Mouse (Mus musculus) frontal cortex, adult (tissue): ENCODE measurements around the gene Ncam2.
A peak's percentile ranks its signal among the peaks of the same experiment; 100 is the strongest.

Experiments
- ATAC-seq: cut with Nextera tagmentation; 2 replicates; pipeline ENCODE4 v1.9.2; 2017; ENCODE audit warnings: mild to moderate bottlenecking, moderate library complexity, mixed read lengths; ENCODE audit not compliant: low TSS enrichment

Ncam2 gene

DNA sequence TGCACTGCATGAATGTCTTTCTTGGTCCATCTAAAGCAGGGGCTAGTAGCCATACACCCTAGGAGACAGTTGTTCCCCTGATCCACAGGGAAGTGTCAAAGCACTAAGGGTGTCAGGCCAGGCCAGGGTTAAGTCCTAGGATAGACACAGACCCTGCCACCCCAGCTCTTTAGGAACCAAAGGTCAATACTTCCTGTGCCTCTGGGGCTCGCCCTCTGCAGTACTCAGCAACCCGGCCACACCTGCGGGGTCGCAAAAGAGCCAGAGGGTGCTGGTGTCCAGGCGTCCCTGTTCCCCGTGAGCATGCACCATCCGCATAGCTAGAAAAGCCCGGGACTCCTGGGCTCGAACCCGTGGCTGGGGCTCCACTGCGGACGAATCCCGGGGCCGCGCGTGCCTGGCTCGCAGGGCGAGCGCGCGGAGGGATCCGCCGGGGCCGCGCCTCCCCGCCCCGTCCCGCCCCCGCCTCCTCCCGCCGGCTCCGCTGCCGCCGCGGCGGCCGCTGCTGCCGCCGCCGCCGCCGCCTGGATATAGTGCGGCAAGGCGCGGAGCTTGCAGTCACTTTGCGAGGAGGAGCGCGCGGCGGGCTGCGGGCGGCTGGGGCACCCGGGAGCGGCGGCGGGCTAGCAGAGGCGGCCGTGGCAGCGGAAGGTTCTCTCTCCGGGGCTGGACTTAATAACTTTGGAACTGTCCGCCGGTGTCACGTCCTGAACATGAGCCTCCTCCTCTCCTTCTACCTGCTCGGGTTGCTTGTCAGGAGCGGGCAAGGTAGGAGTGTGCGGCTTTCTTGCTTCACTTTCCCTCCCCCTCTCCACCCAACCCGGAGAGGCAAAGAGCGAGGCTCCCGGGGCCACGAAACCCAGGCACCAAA, at the start of gene Ncam2:
Gene Ncam2, plus strand, starts transcription at position 497 of the 871 bp plus-strand sequence.
- ATAC-seq = peak; percentile 72

DNA sequence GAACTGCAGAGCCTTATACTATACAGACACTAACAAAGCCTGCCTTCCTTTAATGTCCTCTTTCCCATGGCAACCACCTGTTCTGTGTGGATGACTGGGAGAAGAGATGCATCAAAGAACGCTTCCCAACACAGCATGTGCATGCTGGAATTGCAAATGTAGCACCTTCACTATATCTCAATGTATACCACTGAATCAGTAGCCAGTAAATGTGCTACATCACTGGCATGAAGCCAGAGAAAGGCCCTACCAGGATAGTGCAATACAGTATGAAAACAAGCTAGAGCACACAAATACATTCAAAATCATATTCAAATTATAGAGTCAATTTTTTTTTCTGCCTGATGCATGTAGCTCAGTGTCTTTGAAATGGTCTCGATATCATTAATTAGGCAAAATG, 29.7 kb upstream of the Ncam2 start:
- no peak for ATAC-seq

DNA sequence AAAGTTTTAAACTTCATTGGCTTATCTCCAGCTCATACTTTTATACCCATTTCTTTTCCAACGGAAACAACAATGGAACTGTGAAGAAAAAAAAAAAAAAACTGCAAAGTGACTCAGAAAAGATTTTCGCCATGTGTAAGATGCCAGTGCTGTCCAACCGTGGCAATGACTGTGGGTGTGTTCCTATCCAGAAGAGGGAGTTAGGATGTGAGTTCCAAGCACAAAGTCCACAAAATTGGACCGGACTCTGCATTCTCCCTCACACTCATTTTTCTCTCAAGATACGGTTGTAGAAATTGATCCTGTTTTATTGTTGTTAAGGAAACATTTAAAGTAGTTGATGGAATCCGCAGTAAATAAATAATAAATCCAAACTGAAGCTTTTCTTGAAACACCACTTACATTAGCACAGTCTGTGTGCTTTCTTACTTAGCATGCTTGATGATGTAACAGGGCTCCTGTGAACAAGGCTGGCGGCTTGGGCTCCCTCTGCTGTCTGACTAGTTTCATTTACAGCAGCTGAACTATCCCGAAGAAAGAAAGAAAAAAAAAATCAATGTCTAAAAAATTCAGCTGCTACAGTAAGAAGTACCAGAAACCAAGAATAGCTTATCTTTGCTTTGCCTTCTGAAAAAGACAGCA, 25.1 kb upstream of the Ncam2 start:
- peak; percentile 100 for ATAC-seq

DNA sequence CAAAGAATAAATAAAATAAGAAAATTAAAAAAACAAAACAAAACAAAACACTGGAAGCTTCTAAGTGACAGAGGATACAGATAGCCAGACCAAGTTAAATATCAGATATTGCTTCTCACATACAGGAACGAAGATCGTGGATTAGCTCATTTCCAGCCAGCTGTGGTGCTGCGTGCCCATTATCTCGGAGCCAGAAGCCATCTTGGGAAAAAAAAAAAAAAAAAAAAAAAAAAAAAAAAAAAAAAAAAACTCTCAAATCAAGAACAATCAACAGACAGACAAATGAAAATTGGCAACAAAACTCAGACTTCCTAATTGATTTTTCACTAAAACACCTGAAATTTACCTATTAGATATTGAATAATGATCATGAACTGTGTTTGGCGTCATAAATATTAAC, 20.7 kb upstream of the Ncam2 start:
- ATAC-seq = no peak

DNA sequence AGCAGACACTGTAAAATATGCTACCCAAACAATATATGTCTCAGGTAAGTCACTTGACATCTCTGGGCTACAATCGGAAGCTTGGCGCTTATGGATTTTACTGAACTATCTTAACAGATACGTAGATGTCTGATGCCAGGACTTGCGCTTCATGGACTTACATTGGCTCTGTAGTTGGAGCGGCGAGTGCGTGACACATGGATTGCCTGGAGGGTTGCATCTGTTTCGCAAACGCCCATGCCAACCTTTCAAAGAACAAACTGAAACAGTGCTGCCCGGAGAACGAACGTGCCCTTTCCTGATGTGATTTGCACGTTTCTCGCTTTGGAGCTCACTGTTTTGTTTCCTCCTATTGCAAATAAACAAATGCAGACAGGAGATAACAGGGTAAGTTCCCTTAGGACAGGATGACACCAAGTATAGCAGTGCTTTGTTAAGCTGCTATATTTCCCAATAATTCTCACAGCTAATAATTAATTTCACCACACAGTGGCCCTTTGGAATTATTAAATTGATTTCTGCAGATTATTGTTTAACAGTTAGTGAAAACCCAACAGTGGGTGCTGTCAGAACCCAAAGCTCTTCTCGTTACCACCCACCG, 12.8 kb upstream of the Ncam2 start:
- ATAC-seq = peak; percentile 70

DNA sequence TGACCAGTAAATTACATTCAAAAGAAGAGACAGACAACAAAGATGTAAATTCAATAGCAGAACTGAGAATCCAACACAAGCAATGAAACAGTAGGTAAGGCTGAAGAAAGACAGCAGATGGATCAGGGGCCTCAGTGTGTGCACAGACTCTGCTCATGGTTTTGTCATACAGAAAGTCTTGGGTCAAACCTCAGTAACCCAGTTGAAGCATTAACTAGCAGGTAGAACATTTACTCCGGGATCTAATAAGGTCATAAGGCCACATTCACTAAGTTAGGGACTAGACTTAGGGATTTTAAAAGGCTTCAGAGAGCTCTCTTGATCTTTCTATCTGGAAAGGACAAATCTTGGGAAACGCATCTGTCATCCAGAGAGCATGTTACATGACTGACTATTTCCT, 8.9 kb upstream of the Ncam2 start:
- no peak for ATAC-seq

DNA sequence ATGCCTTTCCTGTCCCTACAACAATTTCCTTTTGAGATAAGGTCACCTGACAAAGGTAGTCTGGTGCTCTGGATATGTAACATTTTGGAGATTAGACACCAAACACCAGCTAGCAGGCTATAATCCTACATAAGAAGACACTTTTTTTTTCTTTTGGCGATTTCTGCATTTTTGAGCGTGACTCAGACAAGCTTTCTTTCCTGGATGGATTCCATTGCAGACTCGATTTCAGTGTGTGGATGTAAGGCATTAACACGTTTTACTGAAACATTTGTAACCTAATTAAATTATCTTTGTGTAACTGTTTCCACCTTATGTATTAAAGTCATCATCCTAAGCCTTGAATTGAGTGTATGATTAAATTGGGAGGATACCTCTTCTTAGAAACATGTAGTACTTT, 7.9 kb upstream of the Ncam2 start:
- ATAC-seq = peak; percentile 77

DNA sequence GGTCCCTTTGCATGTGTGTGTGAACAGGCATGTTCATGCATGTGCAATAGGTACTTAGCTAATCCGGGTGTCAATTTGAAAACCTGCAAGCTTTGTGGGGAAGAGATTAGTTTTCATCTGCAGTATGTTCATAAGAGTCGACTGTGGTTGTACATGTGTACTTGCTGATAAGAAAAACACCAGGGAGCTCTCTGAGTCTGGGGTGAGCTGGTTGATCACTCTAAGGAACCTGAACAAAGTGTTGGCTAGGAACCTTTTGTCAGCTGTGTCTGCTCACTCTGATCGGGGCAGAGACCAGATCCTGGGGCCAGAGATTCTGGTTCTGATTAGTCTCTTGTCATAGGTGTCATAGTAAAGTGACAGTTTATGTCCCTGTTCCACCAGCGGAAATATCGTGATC, 1.0 kb upstream of the Ncam2 start:
- no peak for ATAC-seq

DNA sequence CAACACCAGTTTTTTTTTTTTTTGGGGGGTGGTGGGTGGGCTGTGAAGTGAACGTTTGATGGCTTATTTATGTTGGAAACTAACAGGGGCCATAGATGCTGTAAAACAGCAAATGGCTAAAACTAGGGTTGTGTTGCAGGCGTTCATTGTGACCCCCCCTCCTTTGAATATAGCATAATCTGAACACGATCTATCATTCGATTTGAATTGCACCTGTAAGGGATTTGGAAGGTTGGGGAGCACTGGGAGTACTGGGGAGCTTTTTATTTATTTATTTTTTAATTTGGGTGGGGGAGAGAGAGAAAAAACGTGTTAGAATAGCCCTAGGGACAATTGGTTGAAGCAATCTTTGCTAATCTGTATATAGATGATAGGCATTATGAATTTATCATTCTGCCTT, 974 bp downstream of the Ncam2 start:
- ATAC-seq = no peak

DNA sequence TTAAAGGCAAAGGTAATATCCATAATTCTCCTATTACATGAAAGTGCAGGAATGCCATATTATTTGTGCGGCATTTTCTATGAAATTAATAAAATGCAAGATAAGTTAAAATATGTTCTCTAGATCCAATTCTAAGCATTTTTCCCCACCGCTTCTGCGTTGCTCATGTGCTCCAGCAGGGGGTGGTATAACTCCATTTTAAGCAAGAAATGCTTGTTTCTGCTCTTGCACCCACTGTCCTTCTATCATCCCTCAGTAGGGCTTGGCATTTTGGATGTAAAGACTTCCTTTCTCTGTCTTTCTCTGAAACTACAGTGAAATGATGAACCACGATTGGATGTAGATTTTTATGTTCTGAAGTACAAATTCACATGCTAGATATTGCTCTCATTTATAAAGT, 1.5 kb downstream of the Ncam2 start:
- peak; percentile 64 for ATAC-seq

DNA sequence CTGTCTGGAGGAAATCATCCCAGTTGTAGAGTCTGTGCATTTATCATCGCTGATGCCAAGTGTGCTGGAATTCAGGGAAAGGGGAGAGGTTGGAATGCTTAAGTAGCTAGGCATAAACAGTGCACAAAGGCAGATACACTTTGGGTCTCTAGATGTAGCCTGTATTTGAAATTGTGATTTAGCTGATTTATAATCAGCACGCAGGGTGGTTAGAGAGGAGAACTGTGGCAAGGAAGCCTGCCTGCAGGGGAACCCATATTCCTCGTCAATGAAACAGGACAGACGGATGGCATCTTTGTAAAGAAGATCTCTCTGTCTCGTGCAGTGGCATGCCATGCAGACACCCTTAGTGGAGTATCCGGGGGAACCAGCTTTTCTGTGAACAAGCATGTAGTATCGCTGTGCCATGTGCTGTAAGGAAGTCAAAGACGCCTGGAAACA, 2.2 kb downstream of the Ncam2 start:
- peak; percentile 34 for ATAC-seq

DNA sequence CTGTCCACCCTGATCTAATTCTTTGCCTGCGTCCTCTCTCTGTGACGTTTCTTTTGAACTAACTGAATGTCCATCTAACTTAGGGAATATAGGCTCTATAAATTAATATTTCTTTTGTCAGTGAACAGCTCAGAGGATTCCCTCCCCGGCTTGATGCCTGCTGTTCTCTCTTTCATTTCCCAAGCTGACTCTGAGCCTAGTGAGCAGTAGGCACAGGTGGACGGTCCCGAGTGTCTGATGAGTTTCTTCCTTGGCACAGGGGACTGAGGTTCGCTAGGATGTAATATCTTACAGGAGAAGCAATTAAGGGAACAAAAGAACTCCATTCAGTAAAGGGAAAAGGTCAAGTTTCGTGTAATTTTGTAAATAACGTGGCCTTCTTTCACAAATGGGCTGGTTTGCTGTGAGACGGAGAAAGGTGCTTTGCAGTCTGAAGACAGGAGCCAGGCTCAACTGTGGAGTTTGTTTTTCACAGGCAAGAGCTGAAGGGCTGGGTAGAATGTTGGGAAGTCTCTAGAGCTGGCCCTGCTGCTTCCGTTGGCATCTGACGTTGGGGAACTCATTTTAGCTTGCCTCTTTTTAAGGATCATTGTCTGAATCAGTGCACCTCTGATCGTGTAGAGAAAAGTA, 4.0 kb downstream of the Ncam2 start:
- ATAC-seq = no peak

DNA sequence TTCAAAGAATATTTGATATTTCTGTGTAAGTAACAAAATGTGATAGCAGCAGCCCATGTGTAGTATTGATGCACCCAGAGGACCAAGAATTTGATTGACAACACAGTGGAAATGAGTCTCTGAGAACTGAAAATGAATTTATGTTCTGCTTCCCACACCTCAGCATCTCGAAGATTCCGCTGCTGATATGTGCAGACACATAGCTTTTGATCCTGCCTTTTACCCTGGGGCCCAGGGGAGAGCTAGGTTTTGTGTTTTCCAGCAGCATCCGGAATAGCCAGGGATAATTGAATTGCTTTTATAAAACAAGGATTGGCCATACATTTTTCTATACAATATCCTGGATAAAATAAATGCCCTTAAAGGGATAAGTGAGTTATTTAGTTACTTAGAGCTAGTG, 20.7 kb downstream of the Ncam2 start:
- ATAC-seq = no peak

DNA sequence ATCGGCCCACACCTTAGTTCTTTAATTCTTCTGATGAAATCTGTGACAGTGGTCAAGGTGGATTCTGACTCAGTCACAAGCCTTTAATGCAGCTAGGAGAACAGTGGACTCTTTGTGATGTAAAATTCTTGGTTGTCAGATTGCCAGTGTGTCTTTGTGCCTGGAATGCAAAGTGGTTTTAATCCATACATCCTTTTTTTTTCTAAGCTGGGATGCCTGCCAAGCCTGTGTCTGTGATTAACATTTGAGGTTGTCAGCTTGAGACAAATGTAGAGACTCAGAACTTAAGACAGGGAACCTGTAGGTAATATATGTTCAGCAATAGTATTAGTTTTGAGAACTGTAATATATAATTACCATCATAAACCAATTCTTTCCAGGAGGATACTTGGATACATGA, 23.3 kb downstream of the Ncam2 start:
- 0 out of 2 replicates have a peak, but pooled peaks have one; percentile 16 for ATAC-seq

DNA sequence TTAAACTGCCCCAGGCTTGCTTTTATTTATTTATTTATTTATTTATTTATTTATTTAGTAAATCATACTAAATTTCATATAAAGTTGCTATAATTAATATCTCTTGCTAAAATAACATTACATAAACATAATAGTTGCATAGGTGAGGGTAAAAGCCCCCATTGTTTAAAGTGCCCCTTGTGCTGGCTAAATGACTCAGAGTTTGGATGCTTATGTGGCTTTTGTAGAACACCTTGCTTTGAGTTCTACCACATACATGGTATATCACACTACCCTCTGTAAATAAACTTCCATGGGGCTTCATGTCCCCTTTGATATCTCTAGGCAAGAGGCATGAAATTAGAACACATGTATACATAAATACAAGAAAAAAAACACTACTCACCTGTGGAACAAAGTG, 23.8 kb downstream of the Ncam2 start:
- no peak for ATAC-seq

DNA sequence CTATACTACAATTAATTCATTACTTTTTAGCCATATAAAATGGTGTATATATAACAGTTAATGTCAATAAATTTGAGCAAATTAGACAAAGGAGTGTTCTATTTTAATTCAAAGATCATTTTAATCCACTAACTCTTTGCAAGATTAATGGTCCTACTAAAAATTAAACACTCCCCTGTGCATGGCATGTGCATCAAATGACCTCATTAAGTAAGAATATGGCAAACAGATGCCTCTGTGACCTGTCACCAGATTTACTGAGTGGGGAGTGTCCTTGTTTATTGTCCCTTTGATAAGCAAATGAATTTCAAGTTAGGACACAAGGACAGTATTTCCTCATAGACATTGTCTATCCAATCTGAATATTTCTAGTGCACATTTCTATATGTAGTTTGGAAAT, 54.4 kb downstream of the Ncam2 start:
- no peak for ATAC-seq

DNA sequence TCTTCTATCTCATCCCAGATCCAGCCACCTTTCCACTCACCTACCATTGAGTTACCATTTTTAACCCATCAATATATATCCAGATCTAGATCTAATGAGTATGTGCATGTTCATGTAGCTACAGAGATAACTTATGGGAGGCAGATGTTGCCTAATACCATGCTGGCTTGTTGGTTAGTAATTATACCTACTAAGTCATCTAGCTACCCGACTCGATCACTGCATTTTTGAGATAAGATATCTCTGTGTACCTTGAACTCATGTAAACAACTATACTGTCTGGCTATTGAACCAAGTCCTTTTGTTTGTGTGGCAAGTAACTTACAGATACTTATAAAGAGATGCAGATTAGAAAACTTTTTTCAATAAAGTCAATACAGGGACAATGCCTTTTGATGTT, 59.9 kb downstream of the Ncam2 start:
- no peak for ATAC-seq

DNA sequence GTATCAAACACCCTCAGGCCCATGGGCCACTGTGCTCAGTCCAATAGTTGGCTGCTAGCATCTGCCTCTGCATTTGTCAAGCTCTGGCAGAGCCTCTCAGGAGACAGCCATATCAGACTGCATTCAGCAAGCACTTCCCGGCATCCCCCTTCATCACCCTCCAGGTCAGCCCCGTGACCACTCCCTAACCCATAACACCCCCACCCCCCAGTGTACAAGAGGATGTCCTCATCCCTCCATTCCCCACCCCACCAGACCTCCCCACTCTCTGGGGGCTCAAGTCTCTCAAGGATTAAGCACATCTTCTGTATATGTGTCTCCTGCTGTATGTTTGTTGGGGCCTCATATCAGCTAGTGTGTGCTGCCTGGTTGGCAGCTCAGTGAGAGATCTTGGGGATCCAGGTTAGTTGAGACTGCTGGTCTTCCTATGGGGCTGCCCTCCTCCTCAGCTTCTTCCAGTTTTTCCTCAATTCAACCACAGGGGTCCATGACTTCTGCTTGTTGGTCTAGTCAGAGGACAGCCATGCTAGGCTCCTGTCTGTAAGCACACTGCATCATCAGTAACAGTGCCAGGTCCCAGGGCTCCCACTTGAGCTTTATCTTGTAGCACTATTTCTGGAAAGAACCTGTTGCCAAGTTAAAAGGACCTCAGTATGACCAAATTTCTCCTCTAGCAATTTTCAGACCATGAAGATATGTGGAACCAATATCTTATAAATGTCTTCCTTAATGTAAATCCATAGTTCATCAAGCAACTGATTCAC, 73.3 kb downstream of the Ncam2 start:
- ATAC-seq = no peak

DNA sequence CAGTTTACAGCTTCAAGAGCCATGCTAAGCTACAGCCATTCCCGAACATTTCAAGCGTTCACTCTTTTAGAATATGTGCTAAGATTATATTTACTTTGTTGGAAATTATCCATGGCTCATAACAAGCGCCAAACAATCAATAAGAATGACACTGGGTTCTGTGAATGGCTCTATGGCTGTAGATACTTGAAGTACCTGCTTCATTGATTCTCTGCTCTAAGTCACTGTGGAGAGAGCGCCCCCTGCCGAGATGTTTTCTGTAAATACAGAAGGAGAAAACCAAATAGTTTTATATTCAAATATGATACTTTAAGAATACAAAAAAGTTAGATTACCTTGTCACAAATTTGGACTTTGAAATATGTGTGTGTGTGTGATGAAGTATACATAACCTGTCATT, 83.7 kb downstream of the Ncam2 start:
- peak; percentile 62 for ATAC-seq

DNA sequence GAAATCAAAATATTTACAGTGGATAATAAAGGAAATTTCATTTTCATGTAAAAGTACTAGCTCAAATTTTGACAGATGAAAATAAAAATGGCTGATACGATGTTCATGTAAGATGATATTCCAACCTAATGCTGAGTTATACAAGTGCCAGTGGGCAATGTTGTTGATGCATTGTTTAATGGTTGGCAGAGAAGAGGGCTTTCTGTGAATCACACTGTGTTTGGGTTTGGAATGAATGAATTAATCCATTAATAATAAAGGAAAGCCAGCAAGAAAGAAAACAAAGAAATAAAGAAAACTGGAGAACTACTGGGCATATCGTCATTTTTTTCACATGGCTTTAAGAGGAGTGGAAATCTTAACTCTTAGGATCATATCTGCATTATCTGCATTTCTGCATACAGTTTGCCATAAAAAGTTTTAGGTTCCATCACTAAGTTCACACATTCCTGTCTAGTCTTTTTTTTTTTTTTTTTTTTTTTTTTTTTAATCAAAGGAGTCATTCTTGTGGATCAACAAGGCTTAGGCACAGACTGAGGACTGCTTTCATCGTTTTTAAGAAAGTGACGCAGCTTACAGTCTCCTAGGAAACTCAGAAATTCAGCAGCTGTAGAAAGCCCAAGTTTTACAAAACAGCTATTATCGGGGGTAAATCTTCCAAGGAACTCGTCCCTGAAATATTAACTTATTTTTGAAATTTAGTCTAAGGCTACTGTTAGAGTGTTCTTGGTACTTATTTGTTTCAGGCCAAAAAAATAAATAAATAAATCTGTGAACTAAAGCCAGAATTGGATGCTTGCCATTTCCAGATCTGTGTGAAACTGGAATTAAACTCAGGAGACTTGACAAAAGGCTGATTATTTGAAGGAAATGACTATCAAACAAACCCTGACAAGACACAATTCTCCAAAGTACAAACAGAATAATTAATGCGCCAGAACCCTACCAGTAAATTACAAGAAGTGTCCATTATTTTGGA, 84.7 kb downstream of the Ncam2 start:
- peak; percentile 57; the same call in 1 of the 2 replicates for ATAC-seq
